Mouse (Mus musculus): ENCODE data around the gene Xaf1.
A peak's percentile ranks its signal among the peaks of the same experiment; 100 is the strongest.

The Xaf1 gene

GRCm38 (mm10) chr11:72301334-72301733 lies at the start of gene Xaf1:
Xaf1 (plus strand) TSS chr11:72301629.
- no peak for DNase-seq

DNA sequence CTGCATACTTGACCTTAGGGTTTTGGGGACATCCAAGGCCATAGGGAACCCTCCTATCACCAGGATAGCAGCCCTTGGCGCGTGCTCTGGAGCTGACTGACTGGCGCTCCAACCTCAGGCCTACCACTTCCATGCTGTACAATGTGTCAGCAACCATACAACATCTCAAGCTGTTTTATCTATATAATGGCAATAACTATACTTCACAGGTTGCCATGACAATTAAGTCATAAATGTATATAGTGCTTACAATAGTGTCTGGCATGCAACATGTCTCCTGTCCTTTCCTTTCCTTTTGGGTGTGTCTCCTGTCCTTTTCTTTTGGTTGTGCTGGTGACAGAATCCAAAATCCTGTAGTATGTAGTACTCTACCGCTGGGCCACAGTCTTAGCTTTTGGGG lies 45.8 kb upstream of the Xaf1 start:
- no peak for DNase-seq

- DNase-seq: no peak
Observed at GRCm38 (mm10) chr11:72256441-72256840, 45.0 kb upstream of the Xaf1 start.

DNA sequence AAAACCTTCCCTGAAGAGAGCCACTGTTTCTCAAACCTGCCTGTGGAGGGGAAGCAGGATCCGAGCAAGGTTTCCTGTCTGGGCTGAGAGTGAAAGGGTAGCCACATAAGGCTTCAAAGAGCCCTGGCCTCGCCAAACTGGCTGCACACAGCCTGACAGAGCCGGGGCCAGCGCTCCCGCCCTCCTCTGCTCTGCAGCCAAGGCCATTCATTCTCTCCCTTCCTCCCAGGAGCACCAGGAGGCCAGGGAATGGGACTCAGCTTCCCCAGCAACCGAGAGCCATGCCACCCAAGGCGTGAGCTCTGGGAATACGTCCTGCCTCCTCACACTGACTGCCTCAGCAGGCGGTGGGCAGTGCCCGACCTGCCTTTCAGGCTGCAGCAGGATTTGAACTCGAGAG lies 35.9 kb upstream of the Xaf1 start:
- peak; percentile 6 for DNase-seq

DNA sequence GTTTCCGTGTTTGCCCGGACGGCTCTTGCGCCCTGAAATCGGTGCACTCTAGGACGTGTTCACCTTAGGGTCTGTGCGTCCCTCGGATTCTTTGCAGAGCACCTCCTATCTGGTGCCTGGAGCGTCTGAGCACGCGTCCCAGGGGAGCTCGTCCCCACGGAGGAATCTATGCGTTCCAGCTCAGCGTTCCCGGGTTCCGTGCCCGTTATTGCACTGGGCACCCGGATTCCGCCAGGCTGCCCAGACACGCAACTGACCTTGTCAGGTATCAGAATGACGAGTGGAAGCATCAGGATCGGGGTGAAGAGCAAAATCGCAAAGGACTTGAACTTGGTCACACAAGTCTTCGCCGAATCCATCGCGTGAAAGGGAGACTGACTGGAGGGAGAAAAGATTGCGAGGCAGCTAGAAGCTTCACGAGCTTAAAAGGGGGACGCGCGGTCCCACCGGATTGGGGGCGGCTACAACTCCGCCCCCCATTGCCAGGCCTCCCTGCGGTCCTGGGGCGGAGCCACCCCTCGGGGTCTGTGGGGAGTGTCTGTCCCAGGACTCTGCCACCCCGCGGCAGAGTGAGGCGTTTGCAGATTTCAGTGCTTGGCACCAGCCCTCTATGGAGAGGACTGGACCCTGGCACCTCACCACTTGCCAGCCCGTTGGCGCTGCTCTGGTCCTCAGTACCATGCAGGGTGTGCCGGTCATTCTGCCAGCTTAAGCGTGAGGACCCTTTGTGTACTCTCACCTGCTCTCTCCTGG lies 35.0 kb upstream of the Xaf1 start:
- DNase-seq: peak; percentile 12

DNA sequence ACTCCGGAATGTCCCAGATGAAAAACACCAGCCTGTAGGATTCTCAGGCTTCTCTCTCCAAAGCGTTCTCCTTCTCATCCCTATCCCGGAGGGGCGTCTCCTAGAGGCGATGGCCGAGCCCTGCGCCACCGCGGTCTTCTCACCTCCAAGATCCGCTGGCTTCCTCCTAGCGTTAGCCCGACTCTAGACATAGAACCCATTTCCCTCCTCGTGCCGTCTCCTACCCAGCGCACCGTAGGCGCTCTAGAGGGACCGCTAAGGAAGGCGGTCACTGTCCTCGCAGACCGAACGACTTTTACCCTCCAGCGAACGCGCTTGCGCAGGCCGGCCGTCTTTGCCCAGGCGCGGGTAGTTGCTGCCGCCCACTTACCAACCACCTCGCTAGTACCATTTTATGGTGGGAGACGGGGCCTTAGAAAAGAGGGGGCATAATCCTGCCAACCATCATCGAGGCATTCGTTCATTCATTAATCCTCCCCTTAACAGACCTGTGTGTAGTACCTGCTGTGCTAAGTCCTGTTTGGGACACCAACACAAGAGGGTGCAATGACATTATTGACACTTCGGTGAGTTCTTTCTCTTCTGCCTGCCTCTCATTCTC lies 34.4 kb upstream of the Xaf1 start, which contains the start of gene Slc13a5:
Slc13a5 (minus strand) TSS at position 263 of the 601 bp plus-strand sequence.
- DNase-seq: no peak

DNA sequence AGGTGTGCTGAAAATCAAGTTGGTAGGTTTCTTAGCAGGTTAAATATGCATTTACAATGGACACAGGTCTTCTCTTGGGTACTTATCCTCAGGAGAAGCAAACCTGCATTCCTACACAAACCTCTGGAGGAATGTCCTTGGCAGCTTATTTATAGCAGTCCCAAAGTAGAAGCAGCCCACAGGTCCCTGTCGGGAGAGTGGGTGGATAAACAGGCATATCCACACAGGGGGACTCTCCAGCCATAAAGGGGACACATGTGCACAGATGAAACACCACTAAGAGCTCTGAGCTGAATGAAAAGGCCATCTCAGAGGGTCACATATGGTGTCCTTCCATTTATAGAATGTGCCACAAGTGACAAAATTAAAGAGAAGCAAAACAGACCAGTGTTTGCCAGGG lies 29.7 kb upstream of the Xaf1 start:
- no peak for DNase-seq

DNA sequence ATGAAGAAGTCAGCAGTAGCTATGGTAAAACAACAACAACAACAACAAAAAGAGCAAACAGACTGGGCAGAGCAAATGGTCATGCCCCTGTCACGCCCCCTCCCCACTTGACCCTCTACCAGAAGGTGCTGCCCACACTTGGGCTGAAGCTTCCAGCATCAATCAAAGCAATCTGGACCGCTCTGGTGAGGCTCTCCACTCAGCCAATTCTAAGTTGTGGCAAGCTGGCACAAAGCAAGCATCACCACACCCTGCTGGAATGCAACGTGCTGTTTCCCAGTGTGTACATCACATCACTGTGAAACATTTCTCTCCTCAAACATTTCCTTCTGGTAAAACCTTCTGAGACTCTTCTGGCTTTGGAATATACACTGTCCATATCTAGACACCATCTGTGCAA lies 28.1 kb upstream of the Xaf1 start:
- no peak for DNase-seq

DNA sequence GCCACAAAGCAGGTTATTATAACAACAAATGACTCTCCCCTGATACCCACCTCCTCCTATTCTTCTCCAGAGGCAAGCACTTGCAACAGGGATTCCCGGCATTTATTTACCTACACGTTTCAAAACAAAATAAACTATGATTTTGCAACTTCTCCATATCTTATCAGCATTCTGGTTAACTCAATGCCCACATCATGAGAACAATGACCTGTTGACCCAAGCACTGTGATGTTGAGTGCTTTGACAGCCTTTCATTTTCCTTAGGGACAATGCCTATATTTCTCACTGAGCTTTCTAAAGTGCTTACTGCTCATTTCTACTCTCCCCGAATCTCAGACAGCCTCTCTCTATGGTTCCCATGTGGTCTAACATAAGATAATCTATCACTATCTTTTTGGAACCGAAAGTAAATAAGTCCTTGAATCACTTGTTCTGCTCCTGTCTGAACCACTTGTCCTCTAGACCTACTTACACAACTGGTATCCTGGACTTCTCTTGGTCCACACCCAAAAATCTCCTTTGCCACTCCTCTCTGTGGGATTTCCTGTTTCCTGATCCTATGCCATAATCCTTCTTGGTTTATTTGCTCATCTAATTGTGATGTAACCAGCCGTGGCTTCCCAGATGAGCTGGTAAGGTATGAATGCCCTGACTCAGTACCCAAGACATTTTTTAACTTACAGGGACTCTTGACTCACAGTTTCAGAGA lies 20.1 kb upstream of the Xaf1 start:
- no peak for DNase-seq

- no peak for DNase-seq
Observed at GRCm38 (mm10) chr11:72281852-72282400, 19.5 kb upstream of the Xaf1 start.

DNA sequence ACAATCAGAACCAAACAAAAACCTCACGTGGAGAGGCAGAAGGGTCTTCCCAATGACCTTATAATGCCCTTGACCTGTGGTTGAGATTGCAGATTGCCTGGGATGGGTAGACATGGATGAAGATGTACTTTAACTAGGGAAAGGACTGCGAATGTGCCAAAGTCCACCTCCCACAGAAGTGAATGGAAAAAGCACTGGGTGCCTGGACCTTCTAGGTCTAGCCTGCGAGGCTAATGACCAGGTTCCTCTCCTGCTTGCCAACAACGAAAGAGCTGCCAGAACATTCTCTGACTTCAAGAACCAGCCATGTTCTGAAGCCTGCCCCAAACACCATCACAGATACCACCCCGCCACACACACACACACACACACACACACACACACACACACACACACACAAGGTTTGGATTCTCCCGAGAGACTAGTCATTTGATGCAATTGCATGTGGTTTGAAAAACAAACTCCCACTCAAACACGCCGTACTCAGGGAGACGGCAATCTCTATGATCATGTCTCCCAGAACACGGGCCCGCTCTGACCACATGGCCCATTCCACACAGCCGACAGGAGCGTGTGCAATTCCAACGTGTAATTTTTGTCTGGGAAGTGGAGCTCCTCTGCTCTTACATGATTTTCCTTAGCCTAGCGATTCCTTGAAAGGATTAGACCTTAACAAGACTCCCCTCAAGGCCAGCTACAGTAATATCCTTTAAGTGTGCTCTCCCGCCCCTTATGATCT lies 17.8 kb upstream of the Xaf1 start:
- no peak for DNase-seq

DNA sequence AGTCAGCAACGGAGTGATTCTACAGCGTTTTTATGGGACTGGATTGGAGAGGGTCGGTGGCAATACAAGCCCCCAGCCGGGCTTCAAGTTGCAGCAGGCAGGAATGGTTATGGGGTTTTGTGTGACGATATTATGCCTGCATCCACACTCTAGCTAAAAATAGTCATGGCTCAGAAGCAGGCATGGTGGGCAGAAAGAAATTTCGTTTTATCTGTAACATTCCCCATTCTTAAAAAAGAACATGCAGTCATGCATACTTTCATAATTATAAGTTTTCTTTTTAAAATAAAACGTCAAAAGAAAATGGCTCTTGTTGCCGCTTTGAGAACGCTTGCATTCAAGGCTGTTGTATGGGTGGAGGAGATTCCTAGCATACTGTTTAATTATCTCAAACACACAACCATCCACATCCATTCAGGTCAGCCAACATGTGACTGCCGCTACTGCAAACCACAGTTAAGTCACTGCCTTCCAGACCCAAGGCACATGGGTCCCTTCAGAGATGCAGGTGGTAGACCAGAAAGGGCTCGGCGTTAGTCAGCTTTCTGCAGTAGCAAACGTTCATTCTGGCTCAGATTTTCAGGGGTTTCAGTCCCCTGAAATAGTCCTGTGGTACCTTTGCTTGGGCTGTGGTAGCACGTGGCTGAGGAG lies 16.8 kb upstream of the Xaf1 start:
- DNase-seq: no peak

- DNase-seq: no peak
Observed at GRCm38 (mm10) chr11:72285971-72286480, 15.4 kb upstream of the Xaf1 start.

GRCm38 (mm10) chr11:72286651-72287050 lies 14.8 kb upstream of the Xaf1 start:
- no peak for DNase-seq

DNA sequence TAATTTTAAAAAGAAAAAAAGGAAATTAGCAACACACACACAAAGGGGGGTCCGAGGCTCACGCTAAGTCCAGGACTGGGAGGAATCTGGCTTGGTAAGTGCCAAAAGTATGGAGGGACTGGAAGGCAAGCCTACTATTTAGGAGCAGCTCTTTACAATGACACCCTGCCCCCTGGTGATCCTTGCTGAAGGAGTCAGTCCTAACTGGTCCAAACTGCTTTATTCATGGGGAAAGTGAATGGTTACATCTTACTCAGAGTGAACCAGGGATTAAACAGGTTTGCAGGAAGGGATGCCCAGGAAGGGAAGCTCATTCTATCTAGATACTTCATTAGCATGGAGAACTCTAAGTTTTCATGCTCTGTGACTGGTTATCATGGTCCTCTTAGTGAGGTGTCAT lies 14.3 kb upstream of the Xaf1 start:
- no peak for DNase-seq

GRCm38 (mm10) chr11:72287543-72287942 lies 13.9 kb upstream of the Xaf1 start:
- no peak for DNase-seq

- DNase-seq: no peak
Observed at GRCm38 (mm10) chr11:72293116-72293515, 8.3 kb upstream of the Xaf1 start.

GRCm38 (mm10) chr11:72302230-72302629 lies 801 bp downstream of the Xaf1 start:
- peak; percentile 62 for DNase-seq

DNA sequence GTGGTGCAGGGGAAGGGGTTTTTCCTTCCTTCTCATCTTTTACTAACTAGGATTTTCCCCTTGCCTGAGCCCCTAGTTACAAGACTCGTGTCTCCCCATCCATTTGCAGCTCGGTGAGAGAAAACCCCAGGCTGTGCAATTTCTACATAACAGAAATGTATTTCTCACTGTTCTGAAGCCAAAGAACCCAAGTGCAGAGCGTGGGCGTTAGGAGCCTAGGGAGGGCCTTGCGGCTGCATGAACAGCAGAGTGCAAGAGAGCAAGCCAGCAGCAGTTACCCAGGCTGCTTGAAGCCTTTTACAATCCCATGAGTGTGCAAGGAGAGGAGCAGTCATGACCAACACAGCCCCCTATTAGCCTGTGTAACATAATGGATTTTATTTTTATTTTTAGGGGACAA lies 6.0 kb downstream of the Xaf1 start:
- DNase-seq: no peak

GRCm38 (mm10) chr11:72308982-72309381 lies 7.6 kb downstream of the Xaf1 start:
- DNase-seq: no peak

DNA sequence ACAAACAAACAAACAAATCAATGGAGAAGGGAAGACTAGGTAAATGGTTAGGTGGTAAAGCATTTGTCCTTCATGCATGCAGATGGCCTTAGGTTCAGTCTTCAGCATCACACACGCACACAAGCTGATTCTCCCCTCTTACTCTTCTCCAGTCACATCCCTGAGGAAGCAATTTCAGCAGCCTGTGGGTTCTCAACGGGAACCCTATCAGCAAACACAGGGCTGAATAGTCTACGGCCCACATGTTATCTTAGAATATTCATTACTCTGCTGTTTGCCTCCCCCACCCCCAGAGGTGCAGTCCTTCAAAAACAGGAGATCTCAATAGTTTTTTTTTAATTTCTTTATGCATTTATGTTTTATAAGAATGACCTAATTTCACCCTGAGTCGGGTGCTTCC lies 9.1 kb downstream of the Xaf1 start:
- DNase-seq: no peak

DNA sequence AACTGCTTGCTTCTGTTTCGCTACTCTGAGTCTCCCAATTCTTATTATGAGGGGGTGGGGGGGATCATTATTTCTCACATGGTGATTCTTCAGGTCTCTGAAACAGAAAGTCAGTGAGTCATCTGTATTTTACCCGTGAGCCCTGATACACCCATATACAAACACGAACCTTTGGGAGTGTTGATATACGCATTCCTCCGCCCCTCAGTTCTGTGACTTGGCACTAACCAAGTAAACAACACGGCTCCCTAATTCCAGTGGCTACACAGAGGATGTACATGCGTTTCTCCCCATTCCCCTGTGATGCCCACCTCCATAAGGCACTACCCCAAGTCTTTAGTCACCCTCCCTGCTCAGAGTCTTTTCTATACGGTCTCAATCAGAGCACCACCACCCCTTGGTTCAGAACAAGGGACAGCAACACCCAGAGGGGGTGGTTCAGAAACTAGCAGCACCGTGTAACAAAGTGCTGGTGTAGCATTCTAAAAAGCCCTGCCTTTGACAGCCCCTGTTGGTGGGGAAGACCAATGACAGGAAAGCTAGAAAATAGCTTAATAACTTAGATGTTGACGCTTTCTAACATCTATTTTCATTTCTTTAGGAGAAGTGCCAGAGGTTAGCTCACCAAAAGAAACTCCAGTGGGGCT lies 10.0 kb downstream of the Xaf1 start:
- DNase-seq: no peak

Data from cerebellum, adult 11 months (tissue).